Mouse (Mus musculus) CD4-positive, CD25-positive, alpha-beta regulatory T cell, adult 4 months (primary cell): ENCODE results near the gene Pou2f3. TPM values are rescaled to one million over a fixed set of nuclear protein-coding genes. Genes with fewer than 3 reads are reported as not detected.
A peak's percentile ranks its signal among the peaks of the same experiment; 100 is the strongest.

Experiments used
- ATAC-seq: one replicate; pipeline ENCODE4 v1.8.0; 2017
- polyA plus RNA-seq, 2 experiments: library from polyadenylated mRNA; unstranded; fragments of 100-300 nt; shearing (Covaris generic); gene quantifications; one replicate each; pipeline ENCODE4 v1.2.1; 2017

Gene Pou2f3
- polyA plus RNA-seq, 2 experiments from 2014 or later = not detected

GRCm38 (mm10) chr9:43107555-43107954 is 102.6 kb downstream of the Pou2f3 start:
- ATAC-seq = no peak

- no peak for ATAC-seq
These were observed 103.0 kb downstream of the Pou2f3 start, which contains the start of gene Arhgef12 for GRCm38 (mm10) chr9:43107187-43107517. Gene Arhgef12, minus strand, starts transcription at chr9:43107239.

GRCm38 (mm10) chr9:43106426-43107186 is 103.6 kb downstream of the Pou2f3 start:
- peak; percentile 15 for ATAC-seq

- ATAC-seq = peak; percentile 83
These were observed 104.4 kb downstream of the Pou2f3 start for GRCm38 (mm10) chr9:43105664-43106361.

- ATAC-seq = peak; percentile 22
These were observed 105.1 kb downstream of the Pou2f3 start for GRCm38 (mm10) chr9:43104873-43105663.

GRCm38 (mm10) chr9:43104526-43104872 is 105.7 kb downstream of the Pou2f3 start:
- no peak for ATAC-seq

GRCm38 (mm10) chr9:43103675-43104299 is 106.4 kb downstream of the Pou2f3 start:
- no peak for ATAC-seq

- ATAC-seq = no peak
These were observed 107.2 kb downstream of the Pou2f3 start for GRCm38 (mm10) chr9:43102931-43103330.

GRCm38 (mm10) chr9:43101936-43102595 is 108.1 kb downstream of the Pou2f3 start:
- ATAC-seq = no peak

- ATAC-seq = peak; percentile 42
These were observed 111.2 kb downstream of the Pou2f3 start for GRCm38 (mm10) chr9:43098922-43099321.

GRCm38 (mm10) chr9:43097801-43098557 is 112.2 kb downstream of the Pou2f3 start:
- ATAC-seq = no peak

GRCm38 (mm10) chr9:43096337-43096736 is 113.8 kb downstream of the Pou2f3 start:
- ATAC-seq = peak; percentile 92

- no peak for ATAC-seq
These were observed 115.3 kb downstream of the Pou2f3 start for GRCm38 (mm10) chr9:43094828-43095227.

GRCm38 (mm10) chr9:43093803-43094202 is 116.4 kb downstream of the Pou2f3 start:
- ATAC-seq = no peak

- no peak for ATAC-seq
These were observed 124.4 kb downstream of the Pou2f3 start for GRCm38 (mm10) chr9:43085686-43086285.

- ATAC-seq = no peak
These were observed 125.4 kb downstream of the Pou2f3 start for GRCm38 (mm10) chr9:43084496-43085362.

- ATAC-seq = no peak
These were observed 126.6 kb downstream of the Pou2f3 start for GRCm38 (mm10) chr9:43083441-43084055.

GRCm38 (mm10) chr9:43078711-43079110 is 131.5 kb downstream of the Pou2f3 start:
- ATAC-seq = no peak

GRCm38 (mm10) chr9:43076163-43076562 is 134.0 kb downstream of the Pou2f3 start:
- ATAC-seq = no peak

- no peak for ATAC-seq
These were observed 135.6 kb downstream of the Pou2f3 start for GRCm38 (mm10) chr9:43074611-43075010.
